Mouse (Mus musculus) gastrocnemius, adult 18-20 months (tissue): ENCODE measurements around the gene AI413582. TPM values are rescaled to one million over a fixed set of nuclear protein-coding genes. Genes with fewer than 3 reads are reported as not detected.

Source experiments
- DNase-seq: peaks from one replicate; pipeline ENCODE4 v3.0.0; 2021; ENCODE audit warnings: low spot score
- long read RNA-seq, 2 experiments: library from polyadenylated mRNA; stranded (forward); transcript quantifications; one replicate each; pipeline ENCODE4 v2.0.0; 2021
- total RNA-seq, 2 experiments: library from RNA; stranded (reverse); gene quantifications; 2 replicates each; pipeline ENCODE4 v1.2.3; 2021

The AI413582 gene
- total RNA-seq, result 1 to 10 TPM; 2.8 to 4.0 TPM
- long read RNA-seq, experiment 1, partial matches to known transcripts, result 1 of 4 reads
- long read RNA-seq, experiment 1, other reads (novel, unspliced or antisense), result 0 of 4 reads
- long read RNA-seq, experiment 2, partial matches to known transcripts, result 1 of 2 reads
- long read RNA-seq, experiment 2, other reads (novel, unspliced or antisense), result 0 of 2 reads

GRCm38 (mm10) chr17:27565163-27565941 is at the start of gene AI413582:
Gene AI413582, minus strand, starts transcription at chr17:27565756.
- DNase-seq, result peak; percentile 97

DNA sequence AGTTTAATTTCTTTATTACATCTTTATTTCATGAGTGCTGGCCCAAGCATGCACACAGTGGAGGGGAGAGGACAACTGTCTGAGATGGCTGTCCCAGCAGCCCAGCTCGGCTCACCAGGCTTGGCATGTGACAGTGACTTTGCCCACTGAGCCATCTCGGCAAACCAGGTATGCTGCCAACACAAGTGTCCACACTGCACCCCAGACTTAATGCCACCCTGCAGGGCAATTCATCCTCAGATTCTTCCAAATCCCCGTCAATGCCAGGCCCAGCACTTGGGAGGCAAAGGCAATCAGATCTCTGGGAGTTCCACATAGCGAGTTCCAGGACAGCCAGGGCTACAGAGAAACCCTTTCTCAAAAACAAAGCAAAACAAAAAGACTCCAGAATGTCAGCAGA is 47.5 kb upstream of the AI413582 start:
- DNase-seq, result no peak

- DNase-seq, result no peak
Observed at GRCm38 (mm10) chr17:27611994-27612393, 46.4 kb upstream of the AI413582 start.

DNA sequence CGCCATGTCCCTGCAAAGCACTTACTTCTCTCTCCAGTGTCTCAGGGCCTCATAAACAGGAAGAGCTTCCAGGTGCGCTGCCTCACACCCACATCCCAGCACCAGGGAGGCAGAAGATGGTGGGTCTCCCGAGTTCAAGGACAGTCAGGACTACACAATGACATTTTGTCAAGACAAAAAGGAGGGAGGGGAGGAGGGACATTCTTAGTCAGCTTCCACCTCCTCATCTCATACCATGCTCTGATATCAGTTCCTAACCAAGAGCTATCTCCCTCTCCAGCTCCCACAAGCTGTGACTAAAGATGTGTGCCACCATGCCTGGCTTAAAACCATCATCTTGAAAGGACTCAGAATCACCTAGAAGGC is 45.9 kb upstream of the AI413582 start:
- DNase-seq, result no peak

DNA sequence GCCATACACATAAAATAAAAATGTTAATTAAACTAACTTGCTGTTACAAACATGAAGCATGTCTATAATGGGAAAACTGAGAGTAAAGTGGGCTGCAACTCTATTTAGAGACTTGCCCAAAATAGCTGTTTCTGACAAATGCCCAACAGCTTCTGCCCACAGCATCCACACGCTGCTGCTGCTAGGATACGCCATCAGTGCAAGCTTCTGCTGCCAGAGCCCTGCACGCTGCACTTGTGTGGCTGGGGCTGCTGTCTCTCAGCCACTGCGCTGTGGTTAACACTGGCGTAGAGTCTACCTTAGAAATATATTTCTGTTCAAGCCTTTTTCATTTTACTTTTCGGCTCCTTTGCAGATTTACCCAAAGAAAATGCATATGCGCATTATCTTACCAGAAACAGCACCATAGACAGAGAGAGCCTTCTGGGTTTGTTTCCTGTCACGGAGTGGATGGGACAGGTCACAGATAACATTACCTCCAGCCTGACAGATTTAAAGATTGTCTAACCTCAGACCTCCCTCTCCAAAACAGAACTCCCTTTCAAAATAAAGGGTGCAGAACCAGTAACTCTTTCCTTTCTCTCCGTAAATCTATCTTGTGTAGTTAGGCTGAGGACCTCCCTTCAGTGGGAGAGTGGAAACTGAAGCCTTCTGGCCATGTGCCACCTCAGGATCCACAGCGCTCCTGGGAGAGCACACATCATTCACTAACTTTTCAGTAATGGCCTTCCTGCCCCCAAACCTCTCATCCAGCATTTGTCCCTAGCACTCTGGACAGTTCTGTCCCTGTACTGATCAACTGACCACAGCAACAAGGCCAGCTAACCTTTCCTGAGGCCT is 45.3 kb upstream of the AI413582 start:
- DNase-seq, result no peak

GRCm38 (mm10) chr17:27609576-27609975 is 44.0 kb upstream of the AI413582 start:
- no peak for DNase-seq

- peak; percentile 84 for DNase-seq
Observed at GRCm38 (mm10) chr17:27603522-27604234, 38.1 kb upstream of the AI413582 start.

DNA sequence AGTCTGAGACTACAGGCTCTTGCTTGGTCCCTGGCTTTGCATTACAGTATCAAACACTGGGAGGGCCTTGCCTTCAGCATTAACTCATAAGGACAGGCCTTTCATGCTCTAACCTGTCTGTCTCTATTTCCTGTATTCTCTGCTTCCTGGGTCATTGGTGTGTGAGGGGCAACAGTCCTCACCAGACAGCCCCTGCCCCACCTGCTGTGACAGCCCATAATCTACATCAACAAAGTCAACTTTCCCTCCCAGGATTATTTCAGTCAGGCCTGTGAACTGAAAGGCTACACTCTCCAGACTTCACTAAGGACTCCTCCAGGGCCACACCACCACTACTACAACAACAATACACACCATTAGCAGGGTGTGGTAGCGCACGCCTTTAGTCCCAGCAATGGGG is 37.5 kb upstream of the AI413582 start:
- DNase-seq, result no peak

GRCm38 (mm10) chr17:27600869-27601268 is 35.3 kb upstream of the AI413582 start:
- no peak for DNase-seq

- no peak for DNase-seq
Observed at GRCm38 (mm10) chr17:27600286-27600685, 34.7 kb upstream of the AI413582 start.

DNA sequence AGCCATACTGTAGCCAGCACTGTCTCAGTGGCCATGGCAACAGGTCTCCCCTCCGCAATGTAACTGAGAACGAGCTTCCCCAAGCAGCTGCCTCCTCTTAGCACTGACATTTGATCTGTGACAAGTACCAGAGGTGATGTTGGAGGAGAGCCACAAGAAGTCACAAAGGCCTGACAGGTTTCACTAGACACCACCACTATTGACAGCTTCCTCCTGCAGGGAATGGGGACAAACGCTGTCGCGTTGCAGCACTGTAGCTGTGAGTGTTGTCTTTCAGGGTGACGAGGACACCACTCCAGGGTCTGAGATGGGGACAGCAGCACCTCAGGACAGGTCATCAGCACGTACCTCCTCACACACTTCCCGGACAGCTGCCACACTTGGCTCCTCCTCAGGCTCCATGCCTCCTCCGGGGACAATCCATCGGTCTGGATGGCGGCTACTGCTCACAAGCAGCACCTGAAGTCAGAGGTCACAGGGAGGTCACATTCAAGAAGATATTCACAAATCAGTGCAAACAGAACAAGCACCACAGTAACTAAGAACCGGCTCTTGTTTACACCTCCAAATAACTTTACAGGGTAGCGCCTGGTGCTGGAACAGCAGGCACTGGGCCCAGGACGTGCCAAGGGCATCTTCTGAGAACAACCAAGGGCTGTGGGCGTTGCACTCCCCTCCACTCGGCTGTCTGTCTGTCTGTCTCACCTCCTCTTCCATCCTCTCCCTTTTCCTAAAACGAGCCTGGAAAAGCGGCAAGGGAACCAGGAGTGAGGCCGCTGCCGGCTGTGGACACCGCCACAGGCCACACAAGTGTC is 31.0 kb upstream of the AI413582 start:
- DNase-seq, result peak; percentile 59

DNA sequence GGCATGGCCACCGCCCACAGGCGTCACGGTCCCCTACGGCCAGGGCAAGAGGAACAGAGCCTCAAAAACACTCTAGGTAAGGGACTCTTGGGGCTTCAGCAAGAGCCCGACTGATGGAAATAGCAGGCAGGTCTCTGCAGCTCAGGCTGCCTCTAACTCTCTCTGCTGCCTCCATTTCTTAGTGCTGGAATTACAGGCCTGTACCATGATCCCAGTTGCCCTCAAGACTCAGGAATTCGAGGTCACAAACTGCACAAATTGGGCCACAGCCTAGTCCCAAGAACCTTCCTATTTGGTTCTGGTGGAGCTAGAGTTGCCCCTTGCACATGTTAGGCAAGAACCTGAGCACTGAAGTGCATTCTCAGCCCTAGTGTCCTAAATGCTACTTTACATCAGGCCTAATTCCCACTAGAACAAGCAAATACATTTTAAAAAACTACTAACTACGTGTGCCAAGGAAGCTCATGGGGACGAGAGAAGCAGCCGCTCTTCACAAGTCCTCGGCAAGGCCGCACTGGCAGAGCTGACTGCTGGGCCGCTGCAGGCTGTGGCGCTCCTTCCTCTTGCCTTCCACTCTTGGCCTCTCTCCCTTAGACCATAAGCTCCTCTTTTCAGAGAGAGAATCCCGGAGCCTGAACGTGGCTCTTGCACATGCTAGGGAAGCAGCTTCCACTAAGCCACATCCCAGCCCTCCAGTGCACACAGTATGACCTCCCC is 30.3 kb upstream of the AI413582 start:
- DNase-seq, result no peak

DNA sequence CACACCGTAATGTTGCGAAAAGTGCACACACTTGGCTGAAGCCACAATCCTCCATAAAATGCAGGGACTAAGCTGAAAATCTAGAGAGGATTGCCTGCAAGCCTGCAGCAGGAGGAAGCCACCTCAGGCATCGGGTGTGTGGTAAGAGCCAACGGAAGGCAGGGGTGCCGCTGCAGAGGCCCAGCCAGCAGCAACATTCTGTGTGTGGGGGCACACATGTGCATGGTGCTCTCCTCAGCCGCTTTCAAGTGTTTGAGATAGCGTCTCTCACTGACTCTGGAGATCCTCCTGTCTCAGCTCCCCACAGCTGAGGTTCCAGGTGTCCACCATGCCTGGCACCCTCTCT is 27.0 kb upstream of the AI413582 start:
- DNase-seq, result no peak

- DNase-seq, result no peak
Observed at GRCm38 (mm10) chr17:27591826-27592564, 26.4 kb upstream of the AI413582 start.

DNA sequence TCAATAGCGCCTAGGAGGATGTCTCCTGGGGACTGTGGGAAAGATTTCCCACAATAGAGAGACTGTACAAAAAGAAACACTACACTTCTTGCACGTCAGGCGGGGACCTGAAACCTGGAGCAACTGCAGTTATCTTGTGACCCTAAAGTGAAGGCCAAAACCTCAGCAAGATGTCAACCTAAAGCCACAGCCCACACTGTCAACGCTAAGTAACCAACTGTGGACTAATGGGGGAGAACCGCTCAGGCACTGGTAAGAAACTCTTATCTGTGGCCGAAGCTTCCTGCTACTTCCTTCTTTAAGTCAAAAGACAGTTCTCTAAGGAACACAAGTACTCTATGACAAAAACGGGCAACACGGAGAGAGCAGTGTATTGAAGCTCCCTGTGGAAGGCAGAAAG is 22.7 kb upstream of the AI413582 start:
- no peak for DNase-seq

GRCm38 (mm10) chr17:27587252-27587651 is 21.7 kb upstream of the AI413582 start:
- DNase-seq, result peak; percentile 83

GRCm38 (mm10) chr17:27586661-27587060 is 21.1 kb upstream of the AI413582 start:
- DNase-seq, result peak; percentile 49

DNA sequence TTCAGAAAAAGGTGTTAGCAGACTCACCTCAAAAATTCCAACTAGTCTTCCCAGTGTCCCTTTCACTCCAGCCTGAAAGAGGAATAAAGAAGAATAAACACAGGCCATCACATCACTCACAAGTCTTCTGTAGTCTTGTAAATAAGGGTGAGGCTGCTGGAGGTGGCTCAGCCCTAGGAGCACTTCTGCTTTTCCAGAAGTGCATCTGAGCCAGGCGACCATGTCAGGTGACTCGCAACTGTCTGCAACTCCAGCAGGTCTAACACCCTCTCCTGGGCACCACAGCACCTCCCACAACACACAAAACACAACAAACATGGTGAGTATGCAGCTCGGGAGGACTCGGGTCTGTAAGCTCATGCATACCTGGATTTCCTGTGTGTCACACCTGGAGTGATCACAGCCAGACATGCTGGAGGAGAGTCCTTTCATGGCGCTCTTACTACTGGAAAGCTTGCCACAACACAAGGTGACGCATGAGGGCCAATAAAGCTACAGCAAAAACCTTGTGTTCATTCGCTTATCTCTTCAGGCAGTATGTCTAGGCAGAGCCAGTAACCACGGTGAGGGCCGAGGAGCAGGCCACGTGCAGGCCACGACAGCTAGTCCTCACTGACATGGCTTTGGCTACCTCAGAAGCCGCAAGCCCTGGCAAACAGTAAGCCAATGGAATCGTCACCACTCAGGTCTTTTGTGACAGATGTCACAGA is 17.8 kb upstream of the AI413582 start:
- DNase-seq, result no peak
